Mouse (Mus musculus) ZHBTc4 (cell line): ENCODE measurements at regions not wholly inside any gene's neighbourhood (a gene's known extent, or its start where the extent isn't known, plus 50 kb on each side); places are given as distances from the start of the nearest gene placed in this dataset.
"Not testable (repeated sequence)": the region's sequence is repeated elsewhere in the genome, so short reads cannot be mapped to it uniquely, and the experiment has no call there.

Experiments
- DNase-seq: peaks from one replicate; pipeline ENCODE4 v3.0.0-alpha.2; 2011; ENCODE audit warnings: low read depth, low spot score

DNA sequence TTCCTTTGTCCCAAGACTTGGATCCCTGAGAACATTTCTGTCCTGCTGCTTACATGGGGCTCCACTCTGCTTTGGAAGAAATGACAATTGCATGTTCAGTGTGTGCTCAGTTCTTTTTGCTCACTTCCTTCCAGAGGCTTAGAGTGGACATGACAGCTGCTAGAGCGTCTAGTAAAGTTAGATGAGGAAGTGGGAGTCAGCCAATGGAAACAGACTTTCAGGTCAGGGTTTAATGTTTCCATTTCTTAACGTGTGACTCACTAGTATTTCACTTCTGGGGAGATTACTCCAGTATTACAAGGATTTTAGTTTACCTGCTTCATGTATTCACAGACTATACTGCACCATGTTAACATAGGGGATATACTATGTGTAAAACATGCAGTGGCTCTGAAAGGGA is 759.3 kb upstream of the Gm38303 start:
- DNase-seq: no peak

GRCm38 (mm10) chr3:11094138-11094537 is 758.7 kb upstream of the Gm38303 start:
- peak; percentile 51 for DNase-seq

DNA sequence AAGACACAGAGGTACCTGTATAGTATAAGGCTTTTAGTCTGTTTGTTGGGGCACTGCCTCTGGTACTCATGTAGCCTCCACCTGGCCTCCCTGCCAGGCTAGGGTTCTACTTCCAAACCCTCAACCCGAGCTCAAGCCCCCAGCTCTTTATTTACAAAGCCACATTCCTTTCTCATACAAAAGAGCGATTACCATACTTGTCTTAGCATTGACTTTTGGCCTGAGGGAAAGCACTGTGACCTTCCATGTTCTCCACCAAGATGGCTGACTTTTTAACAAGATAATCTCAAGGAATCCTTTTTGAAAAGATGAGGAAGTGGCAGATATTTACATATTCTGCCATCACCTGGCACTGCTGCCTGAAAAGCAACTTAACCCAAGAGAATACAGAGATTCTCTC is 747.8 kb upstream of the Gm38303 start:
- DNase-seq: peak; percentile 82

GRCm38 (mm10) chr3:11074012-11074411 is 738.5 kb upstream of the Gm38303 start:
- DNase-seq: no peak

DNA sequence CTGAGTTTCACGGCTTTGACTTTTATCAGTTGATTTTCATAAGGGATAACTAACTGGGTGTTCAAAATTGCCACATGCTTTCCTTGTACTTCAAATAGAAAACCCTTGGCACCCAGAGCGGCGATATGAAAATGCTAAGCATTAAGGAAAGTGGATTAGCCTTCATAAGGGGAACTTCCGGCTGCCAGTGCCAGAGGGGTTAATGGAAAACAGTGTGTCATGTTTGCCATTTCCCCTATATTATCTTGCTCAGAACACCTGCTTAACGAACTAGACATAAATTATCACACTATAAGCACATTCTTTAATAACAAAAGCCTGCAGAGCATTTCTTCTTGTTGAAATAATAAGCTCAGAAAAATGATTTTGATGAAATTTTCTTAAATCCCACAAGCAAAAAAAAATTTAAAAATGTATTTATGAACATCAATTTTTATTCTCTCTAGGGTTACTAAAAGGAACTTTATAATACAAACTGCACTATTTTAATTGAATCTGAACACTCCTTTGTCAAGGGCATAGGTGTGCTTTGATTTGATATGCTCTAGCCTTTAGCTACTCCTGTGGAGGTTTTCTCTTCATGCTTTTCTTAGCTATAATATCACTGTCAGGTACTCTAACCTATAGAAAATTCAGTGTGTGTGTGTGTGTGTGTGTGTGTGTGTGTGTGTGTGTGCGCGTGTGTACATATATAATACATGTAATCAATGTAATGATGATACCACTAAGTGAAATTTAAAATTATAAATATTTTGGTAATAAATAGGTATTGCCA is 699.7 kb upstream of the Gm38303 start:
- no peak for DNase-seq

DNA sequence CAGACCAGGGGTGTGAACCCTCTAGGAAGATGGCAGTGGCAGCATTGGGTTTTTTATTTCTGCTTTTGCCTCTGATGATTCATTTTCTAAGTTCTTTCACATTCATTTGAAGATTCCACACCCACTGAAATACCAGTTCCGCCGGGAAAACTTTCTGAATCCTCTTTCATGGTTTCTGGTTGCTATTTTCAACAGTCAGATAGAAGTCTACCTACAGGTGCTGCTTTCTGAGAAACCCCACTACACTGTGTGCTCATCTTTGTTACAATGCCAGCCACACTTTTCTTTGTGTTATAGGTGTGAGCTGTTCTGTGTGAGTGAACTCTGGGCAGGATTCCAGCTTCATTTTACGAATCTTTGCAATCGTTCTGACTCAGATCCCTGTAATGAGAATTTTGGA is 694.5 kb upstream of the Gm38303 start:
- DNase-seq: no peak

- no peak for DNase-seq
Observed at GRCm38 (mm10) chr3:11024422-11024821, 688.9 kb upstream of the Gm38303 start.

DNA sequence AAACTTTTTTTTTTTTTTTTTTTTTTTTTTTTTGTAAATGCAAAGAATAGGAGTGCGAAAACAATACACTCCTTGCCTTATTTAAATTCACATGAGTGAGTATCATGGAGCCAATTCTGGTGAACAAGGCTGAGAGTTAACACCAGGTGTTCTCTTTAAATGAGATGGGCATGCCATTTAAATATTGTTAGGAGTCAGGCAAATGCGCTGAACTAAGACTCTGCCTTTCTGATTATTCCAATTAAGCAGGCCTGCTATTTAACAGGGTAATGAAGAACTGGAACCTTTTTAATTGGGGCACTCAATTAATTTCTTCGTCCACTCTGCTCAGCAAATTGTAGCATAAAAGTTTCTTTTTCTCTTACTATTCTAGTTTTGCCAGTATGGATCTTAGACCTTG is 684.6 kb upstream of the Gm38303 start:
- DNase-seq: no peak

GRCm38 (mm10) chr3:11014911-11015310 is 679.4 kb upstream of the Gm38303 start:
- DNase-seq: not testable (repeated sequence)

- no peak for DNase-seq
Observed at GRCm38 (mm10) chr3:11007363-11007762, 671.9 kb upstream of the Gm38303 start.

- DNase-seq: no peak
Observed at GRCm38 (mm10) chr3:11006531-11007269, 671.2 kb upstream of the Gm38303 start.

GRCm38 (mm10) chr3:10978968-10979367 is 643.5 kb upstream of the Gm38303 start:
- no peak for DNase-seq

- DNase-seq: no peak
Observed at GRCm38 (mm10) chr3:10974429-10974828, 638.9 kb upstream of the Gm38303 start.

- no peak for DNase-seq
Observed at GRCm38 (mm10) chr3:10952583-10952982, 617.1 kb upstream of the Gm38303 start.

DNA sequence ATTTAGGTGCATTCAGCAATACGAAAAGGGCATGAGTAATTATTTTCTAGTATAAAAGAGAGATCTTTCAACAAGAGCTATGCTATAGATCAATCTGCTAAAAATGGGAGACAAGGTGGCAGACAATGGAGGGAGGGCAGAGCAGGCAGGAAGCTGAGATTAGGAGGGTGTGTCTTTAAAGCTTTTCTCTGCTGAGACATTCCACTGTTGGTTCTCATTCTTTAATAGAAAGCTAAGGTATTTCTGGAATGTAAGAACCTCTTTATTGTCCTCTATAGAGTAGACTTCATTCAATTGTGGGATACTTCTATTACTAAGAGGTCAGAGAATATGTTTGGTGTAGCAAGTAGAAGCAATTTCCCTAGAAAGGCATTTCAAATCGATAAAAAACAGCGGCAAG is 581.6 kb upstream of the Gm38303 start:
- DNase-seq: peak; percentile 81

- no peak for DNase-seq
Observed at GRCm38 (mm10) chr3:10891981-10892380, 556.5 kb upstream of the Gm38303 start.
